Mouse (Mus musculus) midbrain, embryonic 15.5 days (tissue): ENCODE data around the gene Slc22a14. TPM values are rescaled to one million over a fixed set of nuclear protein-coding genes. Genes with fewer than 3 reads are reported as not detected.
A peak's percentile ranks its signal among the peaks of the same experiment; 100 is the strongest.
"Not testable (repeated sequence)": the region's sequence is repeated elsewhere in the genome, so short reads cannot be mapped to it uniquely, and the experiment has no call there.

Source experiments
- ATAC-seq: fragments of 200-750 bp; cut with Nextera tagmentation; replicated peaks from 2 replicates; pipeline ENCODE4 v1.8.0; 2017; ENCODE audit warnings: moderate TSS enrichment
- H3K27ac ChIP-seq: fragments of 300-500 bp; sonication (generic); 2 replicates; pipeline ENCODE4 v1.5.1; 2015; ENCODE audit warnings: mild to moderate bottlenecking, inconsistent platforms
- H3K27me3 ChIP-seq: fragments of 300-500 bp; sonication (generic); replicated peaks from 2 replicates; pipeline ENCODE4 v1.6.1; 2015; ENCODE audit warnings: inconsistent platforms
- H3K36me3 ChIP-seq: fragments of 300-500 bp; sonication (generic); replicated peaks from 2 replicates; pipeline ENCODE4 v1.6.1; 2015; ENCODE audit warnings: inconsistent platforms
- H3K4me1 ChIP-seq: fragments of 300-500 bp; sonication (generic); 2 replicates; pipeline ENCODE4 v1.6.1; 2015; ENCODE audit warnings: inconsistent platforms
- H3K4me2 ChIP-seq: fragments of 300-500 bp; sonication (generic); 2 replicates; pipeline ENCODE4 v1.6.1; 2015; ENCODE audit warnings: inconsistent platforms, mild to moderate bottlenecking, moderate library complexity
- H3K4me3 ChIP-seq: fragments of 300-500 bp; sonication (generic); 2 replicates; pipeline ENCODE4 v1.5.1; 2015; ENCODE audit warnings: mild to moderate bottlenecking, inconsistent platforms
- H3K9ac ChIP-seq: fragments of 300-500 bp; sonication (generic); 2 replicates; pipeline ENCODE4 v1.6.1; 2015; ENCODE audit warnings: mild to moderate bottlenecking, inconsistent platforms
- H3K9me3 ChIP-seq: fragments of 300-500 bp; sonication (generic); 2 replicates; pipeline ENCODE4 v1.6.1; 2016; ENCODE audit warnings: inconsistent platforms
- WGBS: fragments of 180-500 bp; shearing (Covaris S2); methylation state at CpG from one replicate; pipeline ENCODE4 v1.1.7; 2015; ENCODE audit warnings: mixed read lengths; 5-methylcytosine and 5-hydroxymethylcytosine counted together
- polyA plus RNA-seq: library from polyadenylated mRNA; unstranded; fragments of >200 nt; fragmentation: Nextera tagmentation; extraction: Ambion mirVana; gene quantifications from 2 replicates; pipeline ENCODE4 v1.2.1, GENCODE M21; 2015

Gene Slc22a14
- polyA plus RNA-seq, 1 experiment from 2014 or later, result not detected

- Histone ChIP-seq H3K36me3 (no peaks in the 10 kb centered on the region), H3K4me3 (no peak overlapping the region), H3K27me3 (no peaks in the 10 kb centered on the region), H3K9me3 (no peaks in the 10 kb centered on the region), H3K4me2 (no peak overlapping the region), H3K9ac (no peak overlapping the region), H3K4me1 (no peaks in the 10 kb centered on the region), H3K27ac (no peak overlapping the region)
- no peak for ATAC-seq
- 61% methylated on average over 6 of the region's 6 CpGs for WGBS
Measured at GRCm38 (mm10) chr9:119382603-119383002, 17.2 kb upstream of the Slc22a14 start.

- Histone ChIP-seq H3K27me3 (no peaks in the 10 kb centered on the region), H3K9me3 (no peaks in the 10 kb centered on the region), H3K9ac (no peak overlapping the region), H3K36me3 (no peaks in the 10 kb centered on the region), H3K4me1 (no peaks in the 10 kb centered on the region), H3K4me3 (no peak overlapping the region), H3K27ac (no peak overlapping the region), H3K4me2 (no peak overlapping the region)
- no peak for ATAC-seq
- WGBS, result 92% methylated on average over 4 of the region's 4 CpGs
Measured at GRCm38 (mm10) chr9:119378231-119378630, 12.9 kb upstream of the Slc22a14 start.

GRCm38 (mm10) chr9:119375556-119375955 lies 10.2 kb upstream of the Slc22a14 start:
- H3K4me2 ChIP-seq, result no peak overlapping the region
- no peak overlapping the region for H3K27ac ChIP-seq
- H3K9me3 ChIP-seq, result no peaks in the 10 kb centered on the region
- no peaks in the 10 kb centered on the region for H3K36me3 ChIP-seq
- no peaks in the 10 kb centered on the region for H3K27me3 ChIP-seq
- WGBS, result 77% methylated on average over 6 of the region's 6 CpGs
- H3K4me1 ChIP-seq, result no peaks in the 10 kb centered on the region
- ATAC-seq, result no peak
- H3K4me3 ChIP-seq, result no peak overlapping the region
- H3K9ac ChIP-seq, result no peak overlapping the region

GRCm38 (mm10) chr9:119375008-119375407 lies 9.7 kb upstream of the Slc22a14 start:
- Histone ChIP-seq H3K4me1 (no peaks in the 10 kb centered on the region), H3K9ac (no peak overlapping the region), H3K36me3 (no peaks in the 10 kb centered on the region), H3K9me3 (no peaks in the 10 kb centered on the region), H3K4me2 (no peak overlapping the region), H3K4me3 (no peak overlapping the region), H3K27me3 (no peaks in the 10 kb centered on the region), H3K27ac (no peak overlapping the region)
- no peak for ATAC-seq
- 74% methylated on average over 3 of the region's 3 CpGs for WGBS

GRCm38 (mm10) chr9:119371251-119371650 lies 5.9 kb upstream of the Slc22a14 start:
- H3K27me3 ChIP-seq, result no peaks in the 10 kb centered on the region
- H3K4me1 ChIP-seq, result no peaks in the 10 kb centered on the region
- no peaks in the 10 kb centered on the region for H3K36me3 ChIP-seq
- no peak overlapping the region for H3K9ac ChIP-seq
- no peak overlapping the region for H3K4me2 ChIP-seq
- no peak for ATAC-seq
- H3K27ac ChIP-seq, result no peak overlapping the region
- no peak overlapping the region for H3K4me3 ChIP-seq
- H3K9me3 ChIP-seq, result no peaks in the 10 kb centered on the region
- WGBS, result 84% methylated on average over 4 of the region's 4 CpGs

- not testable (repeated sequence) for ATAC-seq, H3K9ac ChIP-seq, H3K9me3 ChIP-seq, H3K36me3 ChIP-seq, H3K4me1 ChIP-seq, H3K4me3 ChIP-seq, H3K4me2 ChIP-seq, H3K27ac ChIP-seq, H3K27me3 ChIP-seq
- 94% methylated on average over 4 of the region's 4 CpGs for WGBS
Measured at GRCm38 (mm10) chr9:119370770-119371169, 5.4 kb upstream of the Slc22a14 start.

GRCm38 (mm10) chr9:119368367-119368766 lies 3.0 kb upstream of the Slc22a14 start:
- no peak for ATAC-seq
- Histone ChIP-seq H3K27me3 (no peaks in the 10 kb centered on the region), H3K27ac (no peak overlapping the region), H3K4me3 (no peak overlapping the region), H3K4me2 (no peak overlapping the region), H3K4me1 (no peaks in the 10 kb centered on the region), H3K36me3 (no peaks in the 10 kb centered on the region), H3K9me3 (no peaks in the 10 kb centered on the region), H3K9ac (no peak overlapping the region)
- WGBS, result 95% methylated on average over 3 of the region's 3 CpGs

GRCm38 (mm10) chr9:119363229-119363628 lies 2.1 kb downstream of the Slc22a14 start:
- Histone ChIP-seq H3K9me3 (no peaks in the 10 kb centered on the region), H3K27ac (no peak overlapping the region), H3K36me3 (no peaks in the 10 kb centered on the region), H3K27me3 (no peaks in the 10 kb centered on the region), H3K4me2 (no peak overlapping the region), H3K4me3 (no peak overlapping the region), H3K9ac (no peak overlapping the region), H3K4me1 (no peaks in the 10 kb centered on the region)
- no peak for ATAC-seq
- 88% methylated on average over 12 of the region's 12 CpGs for WGBS

- Histone ChIP-seq H3K9ac (no peak overlapping the region), H3K27me3 (no peaks in the 10 kb centered on the region), H3K4me3 (no peak overlapping the region), H3K4me2 (no peak overlapping the region), H3K9me3 (no peaks in the 10 kb centered on the region), H3K27ac (no peak overlapping the region), H3K36me3 (no peaks in the 10 kb centered on the region), H3K4me1 (peaks cover 7% of the 10 kb centered on the region; the same call in 1 of the 2 replicates)
- no peak for ATAC-seq
- WGBS, result 94% methylated on average over 5 of the region's 5 CpGs
Measured at GRCm38 (mm10) chr9:119361416-119361815, 3.9 kb downstream of the Slc22a14 start.

GRCm38 (mm10) chr9:119358058-119358429 lies 7.3 kb downstream of the Slc22a14 start:
- WGBS, result 33% methylated on average over 9 of the region's 9 CpGs
- Histone ChIP-seq H3K4me3 (peak overlapping the region; percentile 74), H3K27ac (no peak overlapping the region), H3K36me3 (no peaks in the 10 kb centered on the region), H3K9ac (no peak overlapping the region), H3K9me3 (no peaks in the 10 kb centered on the region), H3K4me1 (peaks cover 7% of the 10 kb centered on the region; the same call in 1 of the 2 replicates), H3K27me3 (no peaks in the 10 kb centered on the region), H3K4me2 (peak overlapping the region; percentile 91)
- no peak for ATAC-seq

GRCm38 (mm10) chr9:119357331-119358057 lies 7.9 kb downstream of the Slc22a14 start, which contains the start of gene Xylb:
TSS of gene Xylb (plus strand) at chr9:119357381.
- peak; percentile 88 for ATAC-seq
- Histone ChIP-seq H3K9me3 (no peaks in the 10 kb centered on the region), H3K4me1 (peaks cover 7% of the 10 kb centered on the region; the same call in 1 of the 2 replicates), H3K9ac (peak within 1 kb of the TSS; percentile 65), H3K36me3 (no peaks in the 10 kb centered on the region), H3K27ac (no peak within 1 kb of the TSS), H3K27me3 (no peaks in the 10 kb centered on the region), H3K4me2 (peak within 1 kb of the TSS; percentile 91), H3K4me3 (peak within 1 kb of the TSS; percentile 74)
- WGBS, result 2% methylated on average over 63 of the region's 65 CpGs

GRCm38 (mm10) chr9:119355943-119356342 lies 9.4 kb downstream of the Slc22a14 start:
- Histone ChIP-seq H3K9me3 (no peaks in the 10 kb centered on the region), H3K4me3 (no peak overlapping the region), H3K27me3 (no peaks in the 10 kb centered on the region), H3K27ac (no peak overlapping the region), H3K4me1 (peaks cover 7% of the 10 kb centered on the region; the same call in 1 of the 2 replicates), H3K9ac (no peak overlapping the region), H3K4me2 (no peak overlapping the region), H3K36me3 (no peaks in the 10 kb centered on the region)
- ATAC-seq, result no peak
- 85% methylated on average over 6 of the region's 6 CpGs for WGBS

- no peak for ATAC-seq
- Histone ChIP-seq H3K36me3 (peaks cover 6% of the 10 kb centered on the region; the same call in 1 of the 2 replicates), H3K27me3 (no peaks in the 10 kb centered on the region), H3K9me3 (no peaks in the 10 kb centered on the region), H3K4me2 (no peak overlapping the region), H3K9ac (no peak overlapping the region), H3K4me1 (peaks cover 7% of the 10 kb centered on the region; the same call in 1 of the 2 replicates), H3K27ac (no peak overlapping the region), H3K4me3 (no peak overlapping the region)
- 80% methylated on average over 6 of the region's 6 CpGs for WGBS
Measured at GRCm38 (mm10) chr9:119353926-119354325, 11.4 kb downstream of the Slc22a14 start.
